Mouse (Mus musculus): Measurements from ENCODE around the gene Card6. TPM values are rescaled to one million over a fixed set of nuclear protein-coding genes. Genes with fewer than 3 reads are reported as not detected.
A peak's percentile ranks its signal among the peaks of the same experiment; 100 is the strongest.

The Card6 gene
- polyA plus RNA-seq, 1 experiment from 2014 or later, result 0.84 TPM

- no peak overlapping the region for H3K4me3 ChIP-seq
- H3K36me3 ChIP-seq (replicated peaks), result peaks cover 37% of the 10 kb centered on the region
- WGBS, result 82% methylated on average over 4 of the region's 4 CpGs
- no peaks in the 10 kb centered on the region for H3K9me3 ChIP-seq
- H3K27me3 ChIP-seq (ENCODE audit: poor library complexity, severe bottlenecking), result no peaks in the 10 kb centered on the region
- DNase-seq (ENCODE audit: extremely low spot score, low spot score), result no peak
- no peak overlapping the region for H3K27ac ChIP-seq
- H3K4me1 ChIP-seq, result no peaks in the 10 kb centered on the region
These were observed 18.1 kb upstream of the Card6 start for GRCm38 (mm10) chr15:5126456-5126855.

- Histone ChIP-seq H3K4me1 (peaks cover 14% of the 10 kb centered on the region), H3K27me3 (ENCODE audit: poor library complexity, severe bottlenecking) (no peaks in the 10 kb centered on the region), H3K9me3 (no peaks in the 10 kb centered on the region), H3K36me3 (replicated peaks) (peaks cover 80% of the 10 kb centered on the region), H3K4me3 (no peak overlapping the region), H3K27ac (no peak overlapping the region)
- no peak for DNase-seq (ENCODE audit: extremely low spot score, low spot score)
- 91% methylated on average over 12 of the region's 12 CpGs for WGBS
These were observed 13.4 kb upstream of the Card6 start for GRCm38 (mm10) chr15:5121535-5122313.

- Histone ChIP-seq H3K4me1 (peaks cover 23% of the 10 kb centered on the region), H3K27ac (no peak overlapping the region), H3K4me3 (no peak overlapping the region), H3K27me3 (ENCODE audit: poor library complexity, severe bottlenecking) (no peaks in the 10 kb centered on the region), H3K36me3 (replicated peaks) (peaks cover 73% of the 10 kb centered on the region), H3K9me3 (no peaks in the 10 kb centered on the region)
- WGBS, result 97% methylated on average over 2 of the region's 2 CpGs
- DNase-seq (ENCODE audit: extremely low spot score, low spot score), result no peak
These were observed 11.4 kb upstream of the Card6 start for GRCm38 (mm10) chr15:5119707-5120106.

- no peak for DNase-seq (ENCODE audit: extremely low spot score, low spot score)
- Histone ChIP-seq H3K36me3 (replicated peaks) (peaks cover 68% of the 10 kb centered on the region), H3K27ac (no peak overlapping the region), H3K27me3 (ENCODE audit: poor library complexity, severe bottlenecking) (no peaks in the 10 kb centered on the region), H3K4me1 (peaks cover 23% of the 10 kb centered on the region), H3K9me3 (no peaks in the 10 kb centered on the region), H3K4me3 (no peak overlapping the region)
- 96% methylated on average over 2 of the region's 2 CpGs for WGBS
These were observed 10.9 kb upstream of the Card6 start for GRCm38 (mm10) chr15:5119192-5119591.

GRCm38 (mm10) chr15:5118626-5119025, 10.3 kb upstream of the Card6 start:
- Histone ChIP-seq H3K27ac (no peak overlapping the region), H3K9me3 (no peaks in the 10 kb centered on the region), H3K27me3 (ENCODE audit: poor library complexity, severe bottlenecking) (no peaks in the 10 kb centered on the region), H3K4me1 (peaks cover 23% of the 10 kb centered on the region), H3K36me3 (replicated peaks) (peaks cover 65% of the 10 kb centered on the region), H3K4me3 (peak overlapping the region; percentile 16)
- 94% methylated on average over 9 of the region's 9 CpGs for WGBS
- DNase-seq (ENCODE audit: extremely low spot score, low spot score), result no peak

- Histone ChIP-seq H3K9me3 (no peaks in the 10 kb centered on the region), H3K36me3 (replicated peaks) (peaks cover 50% of the 10 kb centered on the region), H3K27me3 (ENCODE audit: poor library complexity, severe bottlenecking) (no peaks in the 10 kb centered on the region), H3K27ac (peak overlapping the region; percentile 96), H3K4me3 (peak overlapping the region; percentile 89), H3K4me1 (peaks cover 23% of the 10 kb centered on the region)
- WGBS, result 4% methylated on average over 22 of the region's 22 CpGs
- no peak for DNase-seq (ENCODE audit: extremely low spot score, low spot score)
These were observed 8.8 kb upstream of the Card6 start for GRCm38 (mm10) chr15:5117031-5117601.

DNA sequence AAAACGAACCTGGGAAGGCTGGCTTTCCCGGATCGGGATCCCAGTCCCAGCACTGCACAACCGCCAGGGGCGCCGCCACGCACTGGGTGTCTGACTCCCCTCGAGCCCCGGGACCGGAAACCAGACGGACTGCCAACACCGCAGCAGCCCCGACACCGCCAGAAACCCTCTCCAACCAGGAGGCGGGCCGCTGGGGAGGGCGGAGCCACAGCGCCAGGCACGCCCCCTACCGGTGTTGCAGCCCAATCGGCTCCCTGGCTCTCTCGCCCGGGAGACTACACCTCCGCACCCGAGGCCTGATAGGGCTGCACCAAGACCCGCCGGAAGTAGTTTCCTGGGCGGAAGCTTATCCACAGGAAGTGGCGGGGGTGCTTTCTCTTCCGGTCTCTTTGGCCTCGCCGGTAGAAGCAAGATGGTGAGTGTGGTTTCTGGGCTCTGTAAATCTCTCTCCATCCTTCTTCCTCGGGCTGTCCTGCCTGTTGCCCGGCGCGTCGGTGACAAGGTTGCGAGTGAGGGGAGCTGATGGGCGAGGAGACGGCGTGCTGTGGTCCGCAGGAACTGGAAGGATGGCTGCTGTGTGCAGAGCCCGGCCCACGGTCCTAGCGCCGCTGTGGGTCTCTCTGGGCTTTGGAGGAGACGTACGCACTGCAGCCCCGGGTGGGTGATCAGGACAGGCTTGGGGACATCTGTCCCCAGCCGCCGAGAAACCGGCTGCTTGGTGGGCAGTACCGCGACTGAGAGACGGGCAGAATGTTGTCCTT, 8.1 kb upstream of the Card6 start, which contains the start of gene Rpl37:
Rpl37 (plus strand) TSS at position 376 of the 761 bp plus-strand sequence.
- peaks cover 44% of the 10 kb centered on the region for H3K36me3 ChIP-seq (replicated peaks)
- peak within 1 kb of the TSS; percentile 96 for H3K27ac ChIP-seq
- peaks cover 23% of the 10 kb centered on the region for H3K4me1 ChIP-seq
- H3K4me3 ChIP-seq, result peak within 1 kb of the TSS; percentile 89
- H3K27me3 ChIP-seq (ENCODE audit: poor library complexity, severe bottlenecking), result no peaks in the 10 kb centered on the region
- DNase-seq (ENCODE audit: extremely low spot score, low spot score), result peak; percentile 99
- under 1% methylated on average over 55 of the region's 55 CpGs for WGBS
- no peaks in the 10 kb centered on the region for H3K9me3 ChIP-seq

- Histone ChIP-seq H3K4me3 (peak overlapping the region; percentile 89), H3K27me3 (ENCODE audit: poor library complexity, severe bottlenecking) (no peaks in the 10 kb centered on the region), H3K9me3 (no peaks in the 10 kb centered on the region), H3K36me3 (replicated peaks) (peaks cover 31% of the 10 kb centered on the region), H3K27ac (peak overlapping the region; percentile 96), H3K4me1 (peaks cover 23% of the 10 kb centered on the region)
- DNase-seq (ENCODE audit: extremely low spot score, low spot score), result no peak
- 72% methylated on average over 8 of the region's 8 CpGs for WGBS
These were observed 6.8 kb upstream of the Card6 start for GRCm38 (mm10) chr15:5115173-5115572.

DNA sequence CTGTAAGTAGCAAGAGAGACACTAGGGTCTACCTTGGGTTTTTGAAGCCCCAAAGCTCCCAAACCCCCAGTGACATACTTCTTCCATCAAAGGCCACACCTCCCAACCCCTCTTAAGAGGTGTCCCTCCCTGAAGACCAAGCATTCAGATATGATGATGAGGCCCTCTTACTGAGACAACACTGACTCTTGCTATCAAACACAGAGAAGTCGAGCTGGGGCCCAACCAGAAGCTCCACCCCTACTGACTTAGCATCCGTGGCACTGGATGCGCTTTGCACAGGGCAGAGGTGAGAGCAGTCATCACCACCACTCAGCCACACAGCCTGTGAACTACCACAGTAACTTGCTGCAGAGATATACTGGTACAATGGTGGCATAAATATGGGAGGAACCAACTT, 4.3 kb upstream of the Card6 start:
- Histone ChIP-seq H3K4me1 (peaks cover 11% of the 10 kb centered on the region), H3K27ac (no peak overlapping the region), H3K9me3 (no peaks in the 10 kb centered on the region), H3K27me3 (ENCODE audit: poor library complexity, severe bottlenecking) (no peaks in the 10 kb centered on the region), H3K36me3 (replicated peaks) (peaks cover 6% of the 10 kb centered on the region), H3K4me3 (no peak overlapping the region)
- no peak for DNase-seq (ENCODE audit: extremely low spot score, low spot score)
- 90% methylated on average over 3 of the region's 3 CpGs for WGBS

- no peaks in the 10 kb centered on the region for H3K4me1 ChIP-seq
- no peak for DNase-seq (ENCODE audit: extremely low spot score, low spot score)
- no peaks in the 10 kb centered on the region for H3K36me3 ChIP-seq (replicated peaks)
- WGBS, result 88% methylated on average over 3 of the region's 3 CpGs
- no peak overlapping the region for H3K4me3 ChIP-seq
- H3K9me3 ChIP-seq, result no peaks in the 10 kb centered on the region
- H3K27ac ChIP-seq, result no peak overlapping the region
- no peaks in the 10 kb centered on the region for H3K27me3 ChIP-seq (ENCODE audit: poor library complexity, severe bottlenecking)
These were observed 309 bp upstream of the Card6 start for GRCm38 (mm10) chr15:5108655-5109040.

DNA sequence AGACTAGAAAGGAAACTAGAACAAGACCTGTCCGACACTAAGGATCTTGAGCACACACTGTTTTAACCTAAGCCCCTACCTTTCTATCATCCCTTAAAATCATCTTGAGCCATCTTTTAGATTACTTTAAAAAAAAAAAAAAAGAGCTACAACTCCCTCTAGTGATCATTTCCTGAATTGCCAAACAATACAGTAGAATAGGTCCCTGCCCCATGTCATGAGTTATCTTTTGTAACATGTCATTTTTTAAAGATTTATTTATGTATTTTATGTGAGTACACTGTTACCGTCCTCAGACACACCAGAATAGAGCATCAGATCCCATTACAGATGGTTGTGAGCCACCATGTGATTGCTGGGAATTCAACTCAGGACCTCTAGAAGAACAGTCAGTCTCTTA, 2.0 kb downstream of the Card6 start:
- Histone ChIP-seq H3K27ac (no peak overlapping the region), H3K36me3 (replicated peaks) (no peaks in the 10 kb centered on the region), H3K9me3 (no peaks in the 10 kb centered on the region), H3K4me3 (no peak overlapping the region), H3K27me3 (ENCODE audit: poor library complexity, severe bottlenecking) (no peaks in the 10 kb centered on the region), H3K4me1 (no peaks in the 10 kb centered on the region)
- 64% methylated on average over 2 of the region's 2 CpGs for WGBS
- DNase-seq (ENCODE audit: extremely low spot score, low spot score), result no peak

DNA sequence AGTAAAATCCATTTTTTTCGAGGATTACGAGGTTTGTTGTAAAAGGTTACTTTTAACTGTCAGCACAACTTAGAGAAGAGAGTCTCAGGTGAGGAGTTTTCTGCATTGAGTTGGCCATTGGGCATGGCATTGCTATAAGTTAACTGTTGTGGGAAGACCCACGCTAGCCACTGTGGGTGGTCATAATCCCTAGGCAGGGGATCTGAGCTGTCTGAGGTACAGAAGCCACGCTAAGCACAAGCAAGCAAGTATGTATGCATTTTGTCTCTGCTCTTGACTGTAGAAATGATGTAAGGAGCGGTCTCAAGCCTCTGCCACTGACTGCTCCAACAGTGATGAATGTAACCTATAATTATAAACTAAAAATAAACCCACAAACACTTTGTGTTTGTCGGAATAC, 2.4 kb downstream of the Card6 start:
- H3K36me3 ChIP-seq (replicated peaks), result no peaks in the 10 kb centered on the region
- 82% methylated on average over 6 of the region's 6 CpGs for WGBS
- no peak overlapping the region for H3K27ac ChIP-seq
- no peaks in the 10 kb centered on the region for H3K4me1 ChIP-seq
- H3K27me3 ChIP-seq (ENCODE audit: poor library complexity, severe bottlenecking), result no peaks in the 10 kb centered on the region
- DNase-seq (ENCODE audit: extremely low spot score, low spot score), result no peak
- no peaks in the 10 kb centered on the region for H3K9me3 ChIP-seq
- H3K4me3 ChIP-seq, result no peak overlapping the region

- DNase-seq (ENCODE audit: extremely low spot score, low spot score), result no peak
- no peaks in the 10 kb centered on the region for H3K36me3 ChIP-seq (replicated peaks)
- no peaks in the 10 kb centered on the region for H3K27me3 ChIP-seq (ENCODE audit: poor library complexity, severe bottlenecking)
- H3K4me3 ChIP-seq, result no peak overlapping the region
- H3K27ac ChIP-seq, result no peak overlapping the region
- H3K9me3 ChIP-seq, result no peaks in the 10 kb centered on the region
- no peaks in the 10 kb centered on the region for H3K4me1 ChIP-seq
- 93% methylated on average over 4 of the region's 4 CpGs for WGBS
These were observed 6.0 kb downstream of the Card6 start for GRCm38 (mm10) chr15:5102312-5102711.
